Mouse (Mus musculus) megakaryocyte, embryonic 14.5 days (primary cell): ENCODE data around the gene Pramel1. TPM values are rescaled to one million over a fixed set of nuclear protein-coding genes. Genes with fewer than 3 reads are reported as not detected.
"Not testable (repeated sequence)": the region's sequence is repeated elsewhere in the genome, so short reads cannot be mapped to it uniquely, and the experiment has no call there.

Source experiments
- H3K27me3 ChIP-seq: replicated peaks from 2 replicates; pipeline ENCODE3; 2012; ENCODE audit warnings: inconsistent platforms
- H3K36me3 ChIP-seq: replicated peaks from 2 replicates; pipeline ENCODE3; 2012; ENCODE audit warnings: low read length, inconsistent platforms, mixed read lengths
- H3K4me1 ChIP-seq: 2 replicates; pipeline ENCODE4 v1.6.1; 2012; ENCODE audit warnings: inconsistent platforms
- H3K4me3 ChIP-seq: replicated peaks from 2 replicates; pipeline ENCODE3; 2012; ENCODE audit warnings: moderate library complexity, mild to moderate bottlenecking, inconsistent platforms
- H3K9me3 ChIP-seq: 2 replicates; pipeline ENCODE4 v1.6.1; 2012; ENCODE audit warnings: inconsistent platforms
- FLI1 ChIP-seq: IDR thresholded peaks from 2 replicates; pipeline ENCODE4 v1.6.1; 2012; ENCODE audit warnings: low read length, inconsistent platforms, mixed read lengths
- GATA1 ChIP-seq: IDR thresholded peaks from 3 replicates; pipeline ENCODE4 v1.6.1; 2012; ENCODE audit warnings: mixed read lengths, low read length, inconsistent platforms, borderline replicate concordance
- polyA plus RNA-seq: library from polyadenylated mRNA; stranded (reverse); fragments of >175 nt; gene quantifications from 2 replicates; pipeline ENCODE4 v1.2.3, GENCODE M21; 2012; ENCODE audit warnings: low replicate concordance; ENCODE audit not compliant: insufficient read depth

The Pramel1 gene
- polyA plus RNA-seq = not detected in 2 replicates

- Histone ChIP-seq H3K36me3 (no peaks in the 10 kb centered on the region), H3K27me3 (peaks cover 2% of the 10 kb centered on the region), H3K9me3 (peaks cover 26% of the 10 kb centered on the region), H3K4me3 (no peak within 1 kb of the TSS), H3K4me1 (no peaks in the 10 kb centered on the region)
- TF ChIP-seq GATA1 = no peak
- no peak for TF ChIP-seq FLI1
Observed at GRCm38 (mm10) chr4:143394181-143394580, at the start of gene Pramel1. Gene Pramel1, plus strand, starts transcription at chr4:143394428.

GRCm38 (mm10) chr4:143345491-143345890 lies 48.7 kb upstream of the Pramel1 start:
- H3K9me3 ChIP-seq = peaks cover 28% of the 10 kb centered on the region

GRCm38 (mm10) chr4:143348678-143349077 lies 45.5 kb upstream of the Pramel1 start:
- no peaks in the 10 kb centered on the region for H3K36me3 ChIP-seq
- H3K4me3 ChIP-seq = no peak overlapping the region
- no peaks in the 10 kb centered on the region for H3K4me1 ChIP-seq
- TF ChIP-seq GATA1 (no peak), FLI1 (no peak)
- H3K27me3 ChIP-seq = peaks cover 36% of the 10 kb centered on the region
- H3K9me3 ChIP-seq = peaks cover 17% of the 10 kb centered on the region; the same call in 1 of the 2 replicates

More at GRCm38 (mm10) chr4:143345491-143345890, 48.7 kb upstream of the Pramel1 start:
- H3K4me1 ChIP-seq, H3K36me3 ChIP-seq, H3K4me3 ChIP-seq: not testable (repeated sequence)
- peaks cover 25% of the 10 kb centered on the region for H3K27me3 ChIP-seq

GRCm38 (mm10) chr4:143349484-143349906 lies 44.7 kb upstream of the Pramel1 start, which contains the start of gene Lrrc38:
Gene Lrrc38, plus strand, starts transcription at chr4:143349757.
- Histone ChIP-seq H3K4me1 (no peaks in the 10 kb centered on the region), H3K9me3 (peaks cover 17% of the 10 kb centered on the region; the same call in 1 of the 2 replicates), H3K4me3 (no peak within 1 kb of the TSS), H3K36me3 (no peaks in the 10 kb centered on the region), H3K27me3 (peaks cover 36% of the 10 kb centered on the region)
- TF ChIP-seq GATA1 = no peak
- no peak for TF ChIP-seq FLI1

- no peak overlapping the region for H3K4me3 ChIP-seq
- peaks cover 12% of the 10 kb centered on the region; the same call in 1 of the 2 replicates for H3K9me3 ChIP-seq
- peaks cover 36% of the 10 kb centered on the region for H3K27me3 ChIP-seq
- no peaks in the 10 kb centered on the region for H3K36me3 ChIP-seq
- no peaks in the 10 kb centered on the region for H3K4me1 ChIP-seq
- TF ChIP-seq GATA1 (no peak), FLI1 (no peak)
Observed at GRCm38 (mm10) chr4:143350047-143351015, 43.9 kb upstream of the Pramel1 start.

- TF ChIP-seq GATA1 (no peak), FLI1 (no peak)
- no peaks in the 10 kb centered on the region for H3K36me3 ChIP-seq
- H3K4me1 ChIP-seq = no peaks in the 10 kb centered on the region
- H3K9me3 ChIP-seq = peaks cover 17% of the 10 kb centered on the region; the same call in 1 of the 2 replicates
- H3K4me3 ChIP-seq = no peak overlapping the region
- peaks cover 36% of the 10 kb centered on the region for H3K27me3 ChIP-seq
Observed at GRCm38 (mm10) chr4:143352301-143352700, 41.9 kb upstream of the Pramel1 start.

GRCm38 (mm10) chr4:143361520-143361919 lies 32.7 kb upstream of the Pramel1 start:
- H3K27me3 ChIP-seq = no peaks in the 10 kb centered on the region
- no peaks in the 10 kb centered on the region for H3K4me1 ChIP-seq
- TF ChIP-seq GATA1 (no peak), FLI1 (no peak)
- H3K9me3 ChIP-seq = peaks cover 46% of the 10 kb centered on the region
- H3K36me3 ChIP-seq = no peaks in the 10 kb centered on the region
- H3K4me3 ChIP-seq = no peak overlapping the region

GRCm38 (mm10) chr4:143366415-143367041 lies 27.7 kb upstream of the Pramel1 start:
- peaks cover 34% of the 10 kb centered on the region for H3K9me3 ChIP-seq
- H3K4me1 ChIP-seq = no peaks in the 10 kb centered on the region
- H3K36me3 ChIP-seq = no peaks in the 10 kb centered on the region
- no peak overlapping the region for H3K4me3 ChIP-seq
- TF ChIP-seq GATA1 = no peak
- TF ChIP-seq FLI1 = no peak
- no peaks in the 10 kb centered on the region for H3K27me3 ChIP-seq

- TF ChIP-seq FLI1 = no peak
- Histone ChIP-seq H3K4me1 (no peaks in the 10 kb centered on the region), H3K4me3 (no peak overlapping the region), H3K9me3 (no peaks in the 10 kb centered on the region), H3K36me3 (no peaks in the 10 kb centered on the region), H3K27me3 (peaks cover 7% of the 10 kb centered on the region)
Observed at GRCm38 (mm10) chr4:143379480-143379879, 14.7 kb upstream of the Pramel1 start.
